Mouse (Mus musculus): ENCODE results near the gene Cldn7. TPM values are rescaled to one million over a fixed set of nuclear protein-coding genes. Genes with fewer than 3 reads are reported as not detected.
A peak's percentile ranks its signal among the peaks of the same experiment; 100 is the strongest.
"Not testable (repeated sequence)": the region's sequence is repeated elsewhere in the genome, so short reads cannot be mapped to it uniquely, and the experiment has no call there.

The Cldn7 gene
- polyA plus RNA-seq, 1 experiment from 2014 or later, result 0.40 TPM

DNA sequence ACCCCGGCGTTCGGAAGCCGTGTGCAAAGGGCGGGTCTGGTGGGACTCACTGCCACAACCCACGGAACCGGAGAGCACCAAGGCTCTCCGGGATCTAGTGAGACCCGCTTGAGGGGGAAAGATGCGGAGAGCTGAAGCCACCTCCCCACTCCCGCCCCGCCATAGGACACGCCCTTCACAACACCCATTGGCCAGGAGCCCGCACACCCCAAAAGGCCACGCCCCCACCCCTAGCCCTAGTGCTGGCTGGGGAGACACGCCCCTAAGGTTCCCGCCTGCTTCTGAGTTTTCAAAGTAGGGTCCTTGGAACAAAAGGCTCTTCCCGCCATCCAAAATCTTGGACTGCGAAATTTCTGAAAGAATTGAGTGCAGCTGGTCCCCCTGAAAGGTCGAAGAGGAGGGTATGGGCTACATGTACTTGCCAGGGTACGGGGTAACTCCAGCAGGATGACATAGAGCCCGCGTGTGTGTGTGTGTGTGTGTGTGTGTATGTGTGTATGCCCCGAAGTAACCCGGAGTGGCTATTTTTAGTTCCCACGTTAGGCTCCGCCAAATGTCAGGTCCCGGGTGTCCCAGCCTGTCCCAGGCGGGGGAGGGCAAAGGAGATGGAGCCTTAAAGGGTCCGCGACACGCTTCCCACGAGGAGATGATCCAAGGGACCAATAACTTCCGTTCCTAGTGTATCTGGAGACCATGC lies 16.4 kb upstream of the Cldn7 start, which contains the start of gene Slc2a4:
Gene Slc2a4 (minus strand): TSS at position 123 of the 697 bp plus-strand sequence.
- WGBS, result under 1% methylated on average over 34 of the region's 34 CpGs
- peak within 1 kb of the TSS; percentile 48; the same call in 1 of the 2 replicates for H3K9ac ChIP-seq (ENCODE audit: low read depth, low read length)
- H3K4me3 ChIP-seq (ENCODE audit: low read depth, low read length), result peak within 1 kb of the TSS; percentile 44
- H3K36me3 ChIP-seq (ENCODE audit: control insufficient read depth, insufficient read depth, low read length), result no peaks in the 10 kb centered on the region
- peaks cover 8% of the 10 kb centered on the region for H3K27me3 ChIP-seq (ENCODE audit: control insufficient read depth, insufficient read depth, low read depth, low read length)
- peak; percentile 90 for ATAC-seq
- peaks cover 2% of the 10 kb centered on the region; the same call in 1 of the 2 replicates for H3K4me1 ChIP-seq (ENCODE audit: control insufficient read depth, insufficient read depth, low read length)
- H3K4me2 ChIP-seq (ENCODE audit: low read length), result peak within 1 kb of the TSS; percentile 60
- no peak within 1 kb of the TSS for H3K27ac ChIP-seq (ENCODE audit: low read length)
- H3K9me3 ChIP-seq (replicated peaks; ENCODE audit: control insufficient read depth, low read length, poor library complexity, severe bottlenecking), result no peaks in the 10 kb centered on the region

GRCm38 (mm10) chr11:69948763-69949150 lies 15.8 kb upstream of the Cldn7 start:
- H3K27me3 ChIP-seq (ENCODE audit: control insufficient read depth, insufficient read depth, low read depth, low read length), result peaks cover 8% of the 10 kb centered on the region

GRCm38 (mm10) chr11:69950807-69951459 lies 13.6 kb upstream of the Cldn7 start:
- no peak for ATAC-seq
- H3K27me3 ChIP-seq (ENCODE audit: control insufficient read depth, insufficient read depth, low read depth, low read length), result peaks cover 8% of the 10 kb centered on the region
- H3K9me3 ChIP-seq (replicated peaks; ENCODE audit: control insufficient read depth, low read length, poor library complexity, severe bottlenecking), result no peaks in the 10 kb centered on the region
- H3K4me3 ChIP-seq (ENCODE audit: low read depth, low read length), result no peak overlapping the region
- no peak overlapping the region for H3K4me2 ChIP-seq (ENCODE audit: low read length)
- H3K4me1 ChIP-seq (ENCODE audit: control insufficient read depth, insufficient read depth, low read length), result peaks cover 2% of the 10 kb centered on the region; the same call in 1 of the 2 replicates
- H3K9ac ChIP-seq (ENCODE audit: low read depth, low read length), result no peak overlapping the region
- 44% methylated on average over 4 of the region's 4 CpGs for WGBS
- H3K36me3 ChIP-seq (ENCODE audit: control insufficient read depth, insufficient read depth, low read length), result no peaks in the 10 kb centered on the region
- H3K27ac ChIP-seq (ENCODE audit: low read length), result no peak overlapping the region

More at GRCm38 (mm10) chr11:69948763-69949150, 15.8 kb upstream of the Cldn7 start:
- H3K4me2 ChIP-seq (ENCODE audit: low read length), result peak overlapping the region; percentile 60
- H3K9me3 ChIP-seq (replicated peaks; ENCODE audit: control insufficient read depth, low read length, poor library complexity, severe bottlenecking), result no peaks in the 10 kb centered on the region
- peaks cover 2% of the 10 kb centered on the region; the same call in 1 of the 2 replicates for H3K4me1 ChIP-seq (ENCODE audit: control insufficient read depth, insufficient read depth, low read length)
- peak overlapping the region; percentile 44 for H3K4me3 ChIP-seq (ENCODE audit: low read depth, low read length)
- ATAC-seq, result peak; percentile 43; the same call in 1 of the 2 replicates
- 0% methylated on average over 14 of the region's 14 CpGs for WGBS
- peak overlapping the region; percentile 43; the same call in 1 of the 2 replicates for H3K9ac ChIP-seq (ENCODE audit: low read depth, low read length)
- no peaks in the 10 kb centered on the region for H3K36me3 ChIP-seq (ENCODE audit: control insufficient read depth, insufficient read depth, low read length)
- H3K27ac ChIP-seq (ENCODE audit: low read length), result no peak overlapping the region

- 50% methylated on average over 1 of the region's 1 CpGs for WGBS
- no peak for ATAC-seq
- Histone ChIP-seq H3K4me1 (ENCODE audit: control insufficient read depth, insufficient read depth, low read length) (peaks cover 1% of the 10 kb centered on the region; the same call in 1 of the 2 replicates), H3K9me3 (replicated peaks; ENCODE audit: control insufficient read depth, low read length, poor library complexity, severe bottlenecking) (no peaks in the 10 kb centered on the region), H3K27ac (ENCODE audit: low read length) (no peak overlapping the region), H3K4me3 (ENCODE audit: low read depth, low read length) (no peak overlapping the region), H3K27me3 (ENCODE audit: control insufficient read depth, insufficient read depth, low read depth, low read length) (peaks cover 8% of the 10 kb centered on the region), H3K9ac (ENCODE audit: low read depth, low read length) (no peak overlapping the region), H3K4me2 (ENCODE audit: low read length) (no peak overlapping the region), H3K36me3 (ENCODE audit: control insufficient read depth, insufficient read depth, low read length) (no peaks in the 10 kb centered on the region)
Observed at GRCm38 (mm10) chr11:69952274-69952673, 12.3 kb upstream of the Cldn7 start.

DNA sequence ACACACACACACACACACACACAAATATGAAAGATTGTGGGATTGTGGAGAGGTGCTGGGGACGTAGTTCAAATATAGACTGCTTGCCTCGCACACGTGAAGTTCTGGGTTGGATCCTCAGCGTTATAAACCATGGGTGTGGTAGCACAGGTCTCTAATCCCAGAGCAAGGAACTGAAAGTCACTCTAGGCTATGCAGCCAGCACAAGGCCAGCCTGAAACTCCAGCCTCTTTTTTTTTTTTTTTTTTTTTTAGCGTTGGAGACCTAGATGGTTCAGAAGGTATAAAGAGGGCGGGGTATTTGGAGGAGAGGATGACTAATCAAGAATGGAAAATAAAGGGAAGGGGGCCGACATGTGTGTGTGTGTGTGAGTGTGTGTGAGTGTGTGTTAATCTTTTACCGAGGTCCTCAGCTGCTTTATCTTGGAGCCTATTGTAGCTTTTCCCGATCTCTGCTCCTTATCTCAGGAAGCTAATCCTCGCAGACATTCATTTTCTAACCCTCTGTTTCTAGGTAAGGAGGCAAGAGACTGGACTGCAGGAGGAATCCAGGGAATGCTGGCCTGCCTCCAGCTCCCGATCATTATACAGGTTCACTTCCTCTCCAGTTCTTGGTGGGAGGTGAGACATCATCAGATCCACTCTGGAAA lies 11.2 kb upstream of the Cldn7 start:
- WGBS, result 67% methylated on average over 11 of the region's 11 CpGs
- H3K36me3 ChIP-seq (ENCODE audit: control insufficient read depth, insufficient read depth, low read length), result no peaks in the 10 kb centered on the region
- no peaks in the 10 kb centered on the region for H3K9me3 ChIP-seq (replicated peaks; ENCODE audit: control insufficient read depth, low read length, poor library complexity, severe bottlenecking)
- no peak overlapping the region for H3K27ac ChIP-seq (ENCODE audit: low read length)
- H3K9ac ChIP-seq (ENCODE audit: low read depth, low read length), result no peak overlapping the region
- no peak for ATAC-seq
- H3K4me1 ChIP-seq (ENCODE audit: control insufficient read depth, insufficient read depth, low read length), result no peaks in the 10 kb centered on the region
- H3K27me3 ChIP-seq (ENCODE audit: control insufficient read depth, insufficient read depth, low read depth, low read length), result peaks cover 6% of the 10 kb centered on the region
- H3K4me2 ChIP-seq (ENCODE audit: low read length), result no peak overlapping the region
- H3K4me3 ChIP-seq (ENCODE audit: low read depth, low read length), result no peak overlapping the region

GRCm38 (mm10) chr11:69955618-69956017 lies 9.0 kb upstream of the Cldn7 start:
- H3K27me3 ChIP-seq (ENCODE audit: control insufficient read depth, insufficient read depth, low read depth, low read length); H3K27ac ChIP-seq (ENCODE audit: low read length); H3K4me1 ChIP-seq (ENCODE audit: control insufficient read depth, insufficient read depth, low read length); H3K9me3 ChIP-seq (replicated peaks; ENCODE audit: control insufficient read depth, low read length, poor library complexity, severe bottlenecking); H3K4me3 ChIP-seq (ENCODE audit: low read depth, low read length); H3K36me3 ChIP-seq (ENCODE audit: control insufficient read depth, insufficient read depth, low read length); H3K4me2 ChIP-seq (ENCODE audit: low read length); H3K9ac ChIP-seq (ENCODE audit: low read depth, low read length); ATAC-seq: not testable (repeated sequence)
- 68% methylated on average over 4 of the region's 4 CpGs for WGBS

- H3K9ac ChIP-seq (ENCODE audit: low read depth, low read length), result no peak overlapping the region
Observed at GRCm38 (mm10) chr11:69956218-69956617, 8.4 kb upstream of the Cldn7 start.

GRCm38 (mm10) chr11:69960616-69961015 lies 4.0 kb upstream of the Cldn7 start:
- 26% methylated on average over 5 of the region's 5 CpGs for WGBS
- peaks cover 39% of the 10 kb centered on the region for H3K27me3 ChIP-seq (ENCODE audit: control insufficient read depth, insufficient read depth, low read depth, low read length)
- H3K4me3 ChIP-seq (ENCODE audit: low read depth, low read length), result no peak overlapping the region
- no peaks in the 10 kb centered on the region for H3K36me3 ChIP-seq (ENCODE audit: control insufficient read depth, insufficient read depth, low read length)
- H3K27ac ChIP-seq (ENCODE audit: low read length), result no peak overlapping the region
- no peak overlapping the region for H3K4me2 ChIP-seq (ENCODE audit: low read length)
- no peak overlapping the region for H3K9ac ChIP-seq (ENCODE audit: low read depth, low read length)
- no peak for ATAC-seq
- no peaks in the 10 kb centered on the region for H3K9me3 ChIP-seq (replicated peaks; ENCODE audit: control insufficient read depth, low read length, poor library complexity, severe bottlenecking)
- H3K4me1 ChIP-seq (ENCODE audit: control insufficient read depth, insufficient read depth, low read length), result peaks cover 2% of the 10 kb centered on the region; the same call in 1 of the 2 replicates

More at GRCm38 (mm10) chr11:69956218-69956617, 8.4 kb upstream of the Cldn7 start:
- Histone ChIP-seq H3K27me3 (ENCODE audit: control insufficient read depth, insufficient read depth, low read depth, low read length) (peaks cover 5% of the 10 kb centered on the region), H3K9me3 (replicated peaks; ENCODE audit: control insufficient read depth, low read length, poor library complexity, severe bottlenecking) (no peaks in the 10 kb centered on the region), H3K4me2 (ENCODE audit: low read length) (no peak overlapping the region), H3K36me3 (ENCODE audit: control insufficient read depth, insufficient read depth, low read length) (no peaks in the 10 kb centered on the region), H3K27ac (ENCODE audit: low read length) (no peak overlapping the region), H3K4me1 (ENCODE audit: control insufficient read depth, insufficient read depth, low read length) (no peaks in the 10 kb centered on the region), H3K4me3 (ENCODE audit: low read depth, low read length) (no peak overlapping the region)
- WGBS, result 85% methylated on average over 1 of the region's 1 CpGs
- no peak for ATAC-seq

All from midbrain, embryonic 16.5 days (tissue).